ENCODE assay signal across 8 mouse cellular contexts in genomic region chr10:30802033-30802432, GRCm38 (mm10). TPM values are rescaled to one million over a fixed set of nuclear protein-coding genes. Genes with fewer than 3 reads are reported as not detected.
DNase-seq lines count a peak whose midpoint lies in the region; ATAC-seq and TF ChIP-seq lines count a peak whose summit lies in the region.

No protein-coding gene starts in this region.

- TF ChIP-seq EP300 in lung, postnatal 0 days (IDR thresholded peaks at IDR 0.05) = no peak

- no peak for ATAC-seq in lung, postnatal 0 days
- no peak for ATAC-seq in stomach, embryonic 14.5 days (ENCODE audit: insufficient number of reproducible peaks, insufficient read depth, low FRiP score, low read depth)

- H3K4me2 ChIP-seq in lung, postnatal 0 days (replicated peaks; ENCODE audit: low read depth, low read length) = peak overlapping the region; percentile 68
- peak overlapping the region; percentile 70 for H3K4me2 ChIP-seq in stomach, embryonic 14.5 days (replicated peaks; ENCODE audit: low read depth, low read length)

- H3K9ac ChIP-seq in lung, postnatal 0 days (replicated peaks; ENCODE audit: low read depth) = peak overlapping the region; percentile 48
- H3K9ac ChIP-seq in stomach, embryonic 14.5 days (replicated peaks; ENCODE audit: low read depth, low read length) = peak overlapping the region; percentile 83

- no peak for TF ChIP-seq CTCF in lung, postnatal 0 days (IDR thresholded peaks at IDR 0.05)
- TF ChIP-seq CTCF in bone marrow, adult 2 months (IDR thresholded peaks at IDR 0.05; ENCODE audit: control insufficient read depth, insufficient read depth, low read length) = peak; percentile 17; the same call in 1 of the 2 replicates
- no peak for TF ChIP-seq CTCF in embryonic fibroblast, embryonic 13.5 days (IDR thresholded peaks at IDR 0.05; ENCODE audit: borderline replicate concordance, insufficient read depth, low read length)

- H3K27ac ChIP-seq in lung, postnatal 0 days (ENCODE audit: low read length) = peak overlapping the region; percentile 91; the same call in 1 of the 2 replicates
- no peak overlapping the region for H3K27ac ChIP-seq in bone marrow, adult 2 months (ENCODE audit: control insufficient read depth, insufficient read depth, low read depth, low read length, poor library complexity)
- H3K27ac ChIP-seq in embryonic fibroblast, embryonic 13.5 days (ENCODE audit: insufficient read depth, low read length) = no peak overlapping the region
- H3K27ac ChIP-seq in midbrain, embryonic 10.5 days (replicated peaks) = peak overlapping the region; percentile 97
- peak overlapping the region; percentile 97; the same call in 1 of the 2 replicates for H3K27ac ChIP-seq in stomach, embryonic 14.5 days (ENCODE audit: low read length)

- no peaks in the 10 kb centered on the region for H3K9me3 ChIP-seq in lung, postnatal 0 days (ENCODE audit: low read length)
- H3K9me3 ChIP-seq in midbrain, embryonic 10.5 days (replicated peaks) = no peaks in the 10 kb centered on the region
- H3K9me3 ChIP-seq in stomach, embryonic 14.5 days (ENCODE audit: control insufficient read depth, low read depth, low read length) = no peaks in the 10 kb centered on the region

- WGBS in lung, postnatal 0 days = 11% methylated on average over 8 of the region's 8 CpGs
- 3% methylated on average over 8 of the region's 8 CpGs for WGBS in bone marrow, adult 2 months
- WGBS in midbrain, embryonic 10.5 days = 11% methylated on average over 8 of the region's 8 CpGs
- 6% methylated on average over 8 of the region's 8 CpGs for WGBS in stomach, embryonic 14.5 days

- H3K27me3 ChIP-seq in lung, postnatal 0 days (replicated peaks; ENCODE audit: insufficient read depth, low read length) = no peaks in the 10 kb centered on the region
- no peaks in the 10 kb centered on the region for H3K27me3 ChIP-seq in midbrain, embryonic 10.5 days (ENCODE audit: low read depth, poor library complexity, severe bottlenecking)
- H3K27me3 ChIP-seq in stomach, embryonic 14.5 days (ENCODE audit: control insufficient read depth, insufficient read depth, low read length) = no peaks in the 10 kb centered on the region

- peak overlapping the region; percentile 92 for H3K4me3 ChIP-seq in lung, postnatal 0 days (ENCODE audit: low read depth, low read length)
- H3K4me3 ChIP-seq in bone marrow, adult 2 months (replicated peaks; ENCODE audit: control insufficient read depth, low read depth, low read length) = peak overlapping the region; percentile 93
- peak overlapping the region; percentile 95 for H3K4me3 ChIP-seq in embryonic fibroblast, embryonic 13.5 days (ENCODE audit: insufficient read depth, low read length)
- peak overlapping the region; percentile 87 for H3K4me3 ChIP-seq in midbrain, embryonic 10.5 days
- H3K4me3 ChIP-seq in stomach, embryonic 14.5 days (ENCODE audit: low read depth, low read length) = peak overlapping the region; percentile 85

- no peak for TF ChIP-seq POLR2A in bone marrow, adult 2 months (IDR thresholded peaks at IDR 0.05; ENCODE audit: borderline replicate concordance, control insufficient read depth, low read depth, low read length)
- TF ChIP-seq POLR2A in embryonic fibroblast, embryonic 13.5 days (IDR thresholded peaks at IDR 0.05; ENCODE audit: low read depth, low read length) = no peak

- H3K36me3 ChIP-seq in lung, postnatal 0 days (ENCODE audit: insufficient read depth, low read length) = no peaks in the 10 kb centered on the region
- no peaks in the 10 kb centered on the region for H3K36me3 ChIP-seq in midbrain, embryonic 10.5 days
- no peaks in the 10 kb centered on the region for H3K36me3 ChIP-seq in stomach, embryonic 14.5 days (ENCODE audit: control insufficient read depth, insufficient read depth, low read length)

- no peak for DNase-seq in lung, postnatal 0 days (ENCODE audit: low spot score)
- DNase-seq in lung, postnatal 4 days = no peak
- peak; percentile 49 for DNase-seq in kidney, adult 9 months
- DNase-seq in midbrain, embryonic 10.5 days (ENCODE audit: low spot score) = peak; percentile 22
- DNase-seq in gastrocnemius, postnatal 25 days = no peak

- H3K4me1 ChIP-seq in lung, postnatal 0 days (ENCODE audit: insufficient read depth, low read depth, low read length) = no peaks in the 10 kb centered on the region
- H3K4me1 ChIP-seq in bone marrow, adult 2 months (ENCODE audit: control insufficient read depth, insufficient read depth, low read length) = no peaks in the 10 kb centered on the region; the same call in 1 of the 2 replicates
- peaks cover 2% of the 10 kb centered on the region; the same call in 1 of the 2 replicates for H3K4me1 ChIP-seq in embryonic fibroblast, embryonic 13.5 days (ENCODE audit: control insufficient read depth, insufficient read depth, low read length)
- peaks cover 18% of the 10 kb centered on the region for H3K4me1 ChIP-seq in midbrain, embryonic 10.5 days
- no peaks in the 10 kb centered on the region for H3K4me1 ChIP-seq in stomach, embryonic 14.5 days (ENCODE audit: control insufficient read depth, insufficient read depth, low read length)

RNA-seq across cellular contexts. Expression of gene Ncoa7, which starts 1.1 kb away (rescaled TPM):
- polyA plus RNA-seq in lung, postnatal 0 days (2015; fragmentation: Nextera tagmentation; extraction: Ambion mirVana) = 8.8 and 12.4 TPM in 2 replicates
- 26.2 and 35.6 TPM in 2 replicates for polyA plus RNA-seq in bone marrow, adult 2 months (2011; ENCODE audit: insufficient read depth, insufficient read length, low replicate concordance, missing spikeins)
- polyA plus RNA-seq in embryonic fibroblast, embryonic 13.5 days (2011; ENCODE audit: insufficient read length, low read depth, missing spikeins) = 12.1 and 17.4 TPM in 2 replicates
- polyA plus RNA-seq in midbrain, embryonic 10.5 days (2016; fragmentation: Nextera tagmentation; extraction: Ambion mirVana) = 6.2 and 6.6 TPM in 2 replicates
- polyA plus RNA-seq in stomach, embryonic 14.5 days (2014; fragmentation: Nextera tagmentation; extraction: Ambion mirVana) = 12.1 and 14.4 TPM in 2 replicates
- 1 to 10 TPM; 2.1 to 3.0 TPM for total RNA-seq in gastrocnemius, postnatal 25 days (2021)

RNA-seq across cellular contexts. Expression of gene Hey2, which starts 40.6 kb away (rescaled TPM):
- 2.5 and 2.8 TPM in 2 replicates for polyA plus RNA-seq in lung, postnatal 0 days (2015; fragmentation: Nextera tagmentation; extraction: Ambion mirVana)
- 0.50 and 0.77 TPM in 2 replicates for polyA plus RNA-seq in bone marrow, adult 2 months (2011; ENCODE audit: insufficient read depth, insufficient read length, low replicate concordance, missing spikeins)
- 2.7 and 3.6 TPM in 2 replicates for polyA plus RNA-seq in embryonic fibroblast, embryonic 13.5 days (2011; ENCODE audit: insufficient read length, low read depth, missing spikeins)
- polyA plus RNA-seq in midbrain, embryonic 10.5 days (2016; fragmentation: Nextera tagmentation; extraction: Ambion mirVana) = 3.0 and 3.8 TPM in 2 replicates
- polyA plus RNA-seq in stomach, embryonic 14.5 days (2014; fragmentation: Nextera tagmentation; extraction: Ambion mirVana) = 4.7 and 5.5 TPM in 2 replicates
- total RNA-seq in gastrocnemius, postnatal 25 days (2021) = 1 to 10 TPM in 1 of 2 experiments, under 1 TPM in 1; 0.59 to 1.0 TPM

Comparison
In these comparisons a context has a peak if more than half of its experiments do, and no peak if none do; other contexts are left out.
1. DNase-seq: peak in kidney, adult 9 months (single experiment) and midbrain, embryonic 10.5 days (single experiment); none in lung, postnatal 0 days (single experiment), lung, postnatal 4 days (0 of 2) and gastrocnemius, postnatal 25 days (single experiment).
2. H3K27ac ChIP-seq: peak in lung, postnatal 0 days (single experiment), midbrain, embryonic 10.5 days (single experiment) and stomach, embryonic 14.5 days (single experiment); none in bone marrow, adult 2 months (single experiment) and embryonic fibroblast, embryonic 13.5 days (single experiment).
3. Peak in every context shown above with its lines, with median percentiles within 50 percentile points of each other: H3K4me3 ChIP-seq.